Mouse (Mus musculus) myocyte (in vitro differentiated cells): Measurements from ENCODE around the gene Pglyrp4. TPM values are rescaled to one million over a fixed set of nuclear protein-coding genes. Genes with fewer than 3 reads are reported as not detected.
"Not testable (repeated sequence)": the region's sequence is repeated elsewhere in the genome, so short reads cannot be mapped to it uniquely, and the experiment has no call there.

ENCODE experiments used
- H3K27me3 ChIP-seq: one replicate; pipeline ENCODE4 v1.6.1; 2011; ENCODE audit not compliant: control insufficient read depth, insufficient read depth, insufficient read length
- H3K36me3 ChIP-seq: one replicate; pipeline ENCODE4 v1.6.1; 2011; ENCODE audit not compliant: control insufficient read depth, insufficient read depth
- H3K4me2 ChIP-seq: one replicate; pipeline ENCODE4 v1.6.1; 2011; ENCODE audit warnings: low read depth, control low read depth
- H3K4me3 ChIP-seq: one replicate; pipeline ENCODE4 v1.5.1; 2011; ENCODE audit warnings: mild to moderate bottlenecking, control low read depth, moderate library complexity
- H3K79me2 ChIP-seq: one replicate; pipeline ENCODE4 v1.6.1; 2011; ENCODE audit not compliant: control insufficient read depth, insufficient read depth
- H3ac ChIP-seq: one replicate; pipeline ENCODE4 v1.6.1; 2011; ENCODE audit not compliant: control insufficient read depth, insufficient read length
- CEBPB ChIP-seq: IDR thresholded peaks from 2 replicates; pipeline ENCODE4 v1.6.1; 2011; ENCODE audit warnings: mild to moderate bottlenecking, moderate library complexity; ENCODE audit not compliant: poor library complexity, insufficient read depth, severe bottlenecking
- E2F4 ChIP-seq: IDR thresholded peaks from one replicate; pipeline ENCODE4 v1.6.1; 2011; ENCODE audit warnings: mild to moderate bottlenecking, control low read depth, moderate library complexity; ENCODE audit not compliant: insufficient read depth
- MAX ChIP-seq: IDR thresholded peaks from one replicate; pipeline ENCODE4 v1.6.1; 2011; ENCODE audit warnings: low read depth, mild to moderate bottlenecking, control low read depth
- MYOD1 ChIP-seq, 3 experiments: IDR thresholded peaks; one replicate each; pipeline ENCODE4 v1.6.1; 2011; ENCODE audit warnings: control low read depth in 2 of 3, low read depth in 2 of 3, mild to moderate bottlenecking in 2 of 3, moderate library complexity in 1 of 3; ENCODE audit not compliant: insufficient read length in 2 of 3, control insufficient read depth in 1 of 3
- MYOG ChIP-seq, 3 experiments: IDR thresholded peaks; one replicate each; pipeline ENCODE4 v1.6.1; 2011; ENCODE audit warnings: control low read depth in 2 of 3, low read depth in 2 of 3, mild to moderate bottlenecking in 2 of 3; ENCODE audit not compliant: insufficient read length in 2 of 3, control insufficient read depth in 1 of 3, insufficient read depth in 1 of 3
- POLR2A ChIP-seq: IDR thresholded peaks from one replicate; pipeline ENCODE4 v1.6.1; 2011; ENCODE audit warnings: low read depth, mild to moderate bottlenecking, control low read depth, moderate library complexity; ENCODE audit not compliant: insufficient read length
- POLR2AphosphoS2 ChIP-seq: IDR thresholded peaks from one replicate; pipeline ENCODE4 v1.6.1; 2011; ENCODE audit warnings: low read depth, control low read depth; ENCODE audit not compliant: insufficient read length
- REST ChIP-seq: IDR thresholded peaks from one replicate; pipeline ENCODE4 v1.6.1; 2011; ENCODE audit warnings: mild to moderate bottlenecking, control low read depth, moderate library complexity; ENCODE audit not compliant: insufficient read depth, insufficient read length
- SRF ChIP-seq: IDR thresholded peaks from one replicate; pipeline ENCODE4 v1.6.1; 2011; ENCODE audit warnings: low read depth; ENCODE audit not compliant: control insufficient read depth, insufficient read length
- TCF12 ChIP-seq: IDR thresholded peaks from one replicate; pipeline ENCODE4 v1.6.1; 2011; ENCODE audit warnings: mild to moderate bottlenecking, control low read depth; ENCODE audit not compliant: poor library complexity, insufficient read depth, severe bottlenecking
- TCF3 ChIP-seq: IDR thresholded peaks from one replicate; pipeline ENCODE4 v1.6.1; 2011; ENCODE audit warnings: low read depth, control low read depth; ENCODE audit not compliant: insufficient read length
- USF1 ChIP-seq: IDR thresholded peaks from one replicate; pipeline ENCODE4 v1.6.1; 2011; ENCODE audit warnings: low read depth, mild to moderate bottlenecking, control low read depth, moderate library complexity
- polyA plus RNA-seq: library from polyadenylated mRNA; unstranded; fragments of >200 nt; fragmentation: generic; extraction: Trizol; gene quantifications from one replicate; pipeline ENCODE4 v1.2.1, GENCODE M21; 2012; ENCODE audit warnings: missing spikeins

The Pglyrp4 gene
- polyA plus RNA-seq, 1 experiment: not detected

DNA sequence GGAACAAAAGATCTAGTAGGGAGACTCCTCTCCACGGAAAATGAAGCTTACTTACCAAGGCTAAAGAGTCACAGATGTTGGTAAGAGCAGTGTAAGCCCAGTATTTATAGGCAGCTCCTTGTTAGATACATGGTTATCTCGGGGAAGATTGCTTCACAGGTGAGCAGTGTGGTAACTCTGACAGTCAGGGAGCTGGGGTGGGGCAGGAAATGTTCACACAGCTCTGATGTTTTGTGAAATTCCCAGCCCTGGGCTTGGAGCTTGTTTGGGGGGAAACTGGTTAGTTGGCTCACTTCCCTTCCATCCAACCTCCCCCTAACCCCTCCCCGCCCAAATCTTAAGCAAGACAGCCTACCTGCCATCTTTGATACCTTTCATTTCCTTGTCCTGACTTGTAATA lies 31.1 kb upstream of the Pglyrp4 start, which contains the start of gene S100a9:
TSS of gene S100a9 (minus strand) at position 109 of the 400 bp plus-strand sequence.
- TF ChIP-seq E2F4 (no peak), CEBPB (no peak), MYOG (IDR thresholded peaks at IDR 0.05; ENCODE audit: control insufficient read depth in 1 of 3, insufficient read depth in 1 of 3, insufficient read length in 2 of 3, low read depth in 2 of 3) (no peak), POLR2AphosphoS2 (no peak), SRF (no peak), MAX (no peak)
- H3K4me3 ChIP-seq: no peak within 1 kb of the TSS
- no peaks in the 10 kb centered on the region for H3K36me3 ChIP-seq
- H3K27me3 ChIP-seq: peaks cover 18% of the 10 kb centered on the region
- no peaks in the 10 kb centered on the region for H3K79me2 ChIP-seq
- no peak within 1 kb of the TSS for H3ac ChIP-seq
- H3K4me2 ChIP-seq: no peak within 1 kb of the TSS

DNA sequence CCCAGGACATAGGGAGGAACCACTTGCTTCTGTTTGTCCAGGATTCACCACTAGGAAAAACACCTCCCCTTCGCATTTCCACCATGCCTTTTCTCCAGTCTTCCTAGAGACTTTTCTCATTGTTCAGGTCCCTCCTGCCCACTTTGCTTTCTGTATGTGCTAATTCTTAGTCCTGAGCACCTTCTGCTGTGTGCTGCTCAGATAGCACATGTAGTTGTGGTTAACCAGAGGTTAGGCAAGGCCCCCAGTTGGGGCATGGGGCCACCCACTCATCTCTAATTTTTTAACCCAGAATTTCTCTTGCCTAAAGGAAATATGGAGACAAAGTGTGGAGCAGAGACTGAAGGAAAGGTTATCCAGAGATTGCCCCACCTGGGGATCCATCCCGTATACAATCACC lies 24.5 kb upstream of the Pglyrp4 start:
- Histone ChIP-seq H3K4me2 (no peak overlapping the region), H3K4me3 (no peak overlapping the region), H3K79me2 (no peaks in the 10 kb centered on the region), H3ac (no peak overlapping the region), H3K27me3 (peaks cover 11% of the 10 kb centered on the region), H3K36me3 (no peaks in the 10 kb centered on the region)
- no peak for TF ChIP-seq REST
- TF ChIP-seq CEBPB: no peak
- no peak for TF ChIP-seq POLR2A
- TF ChIP-seq USF1: no peak
- no peak for TF ChIP-seq SRF
- TF ChIP-seq MAX: no peak
- TF ChIP-seq MYOD1 (IDR thresholded peaks at IDR 0.05; ENCODE audit: control insufficient read depth in 1 of 3, insufficient read length in 2 of 3, low read depth in 2 of 3): no peak
- TF ChIP-seq TCF3: no peak
- TF ChIP-seq TCF12: no peak
- no peak for TF ChIP-seq MYOG (IDR thresholded peaks at IDR 0.05; ENCODE audit: control insufficient read depth in 1 of 3, insufficient read depth in 1 of 3, insufficient read length in 2 of 3, low read depth in 2 of 3)
- TF ChIP-seq E2F4: no peak

DNA sequence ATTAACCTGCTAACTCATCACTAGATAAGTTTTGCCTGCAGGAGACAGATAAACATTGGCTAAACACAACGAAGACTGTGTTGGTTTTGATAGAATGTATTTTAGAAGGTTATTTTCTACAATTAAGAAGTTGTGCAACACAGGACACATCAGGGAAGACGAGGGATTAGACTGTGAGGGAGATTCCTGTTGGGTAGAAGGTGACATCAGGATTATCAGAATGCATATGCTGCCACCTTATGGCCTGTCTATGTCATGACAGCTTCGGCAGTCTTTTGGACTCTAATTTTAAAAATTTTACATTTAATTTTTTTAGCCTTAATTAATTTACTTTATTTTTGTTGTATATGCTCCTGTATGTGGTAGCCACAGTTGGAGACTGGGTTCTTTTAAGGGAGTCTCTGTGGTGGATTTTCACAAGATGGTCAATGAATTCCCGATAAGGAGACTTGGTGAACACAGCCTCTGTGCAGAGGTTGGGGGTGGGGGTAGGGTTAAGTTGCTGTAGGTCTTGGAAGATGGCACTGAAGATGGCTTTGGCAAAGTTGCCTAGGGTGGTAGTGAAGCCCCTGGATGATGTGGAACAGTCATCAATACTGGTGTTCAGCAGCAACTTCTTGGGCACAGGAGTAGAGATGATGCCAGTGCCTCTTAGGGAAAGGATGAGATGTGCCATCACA lies 18.0 kb upstream of the Pglyrp4 start:
- peaks cover 6% of the 10 kb centered on the region for H3K27me3 ChIP-seq
- no peak overlapping the region for H3K4me3 ChIP-seq
- TF ChIP-seq TCF12 (no peak), CEBPB (0 out of 2 replicates have a peak, but pooled peaks have one; percentile 20)
- H3K79me2 ChIP-seq: no peaks in the 10 kb centered on the region
- H3K36me3 ChIP-seq: no peaks in the 10 kb centered on the region
- no peak overlapping the region for H3K4me2 ChIP-seq
- no peak overlapping the region for H3ac ChIP-seq

- no peak overlapping the region for H3ac ChIP-seq
- H3K27me3 ChIP-seq: no peaks in the 10 kb centered on the region
- no peak overlapping the region for H3K4me3 ChIP-seq
- H3K36me3 ChIP-seq: no peaks in the 10 kb centered on the region
- no peaks in the 10 kb centered on the region for H3K79me2 ChIP-seq
- no peak overlapping the region for H3K4me2 ChIP-seq
- TF ChIP-seq USF1 (no peak), MYOD1 (IDR thresholded peaks at IDR 0.05; ENCODE audit: control insufficient read depth in 1 of 3, insufficient read length in 2 of 3, low read depth in 2 of 3) (no peak), TCF12 (no peak), MAX (no peak), E2F4 (no peak), MYOG (IDR thresholded peaks at IDR 0.05; ENCODE audit: control insufficient read depth in 1 of 3, insufficient read depth in 1 of 3, insufficient read length in 2 of 3, low read depth in 2 of 3) (no peak), POLR2A (no peak), TCF3 (no peak), REST (no peak)
These were observed 16.9 kb upstream of the Pglyrp4 start for GRCm38 (mm10) chr3:90709591-90710460.

- TF ChIP-seq POLR2A (no peak), TCF12 (no peak), E2F4 (no peak)
- Histone ChIP-seq H3K4me2 (no peak overlapping the region), H3ac (no peak overlapping the region), H3K79me2 (no peaks in the 10 kb centered on the region), H3K36me3 (no peaks in the 10 kb centered on the region), H3K27me3 (no peaks in the 10 kb centered on the region), H3K4me3 (no peak overlapping the region)
These were observed 23.0 kb downstream of the Pglyrp4 start for GRCm38 (mm10) chr3:90749658-90750057.

DNA sequence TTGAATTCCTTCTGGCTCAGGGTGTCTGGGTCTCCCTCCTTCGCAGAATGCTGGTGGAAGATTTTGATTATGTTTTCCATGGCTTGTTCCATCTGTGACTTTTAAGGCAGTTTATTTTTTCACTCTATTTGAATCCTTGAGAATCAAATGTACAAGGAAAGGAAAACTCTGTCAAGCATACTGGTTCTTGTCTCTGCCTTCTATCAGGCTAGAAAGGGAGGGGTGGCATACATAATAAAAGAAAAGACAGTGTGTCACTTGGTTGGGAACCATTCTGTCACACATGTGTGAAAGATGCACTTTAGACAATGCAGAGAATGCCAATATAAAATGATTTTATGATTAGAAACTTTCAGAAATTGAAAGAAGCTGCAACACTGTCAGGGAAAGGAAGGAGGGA lies 51.1 kb downstream of the Pglyrp4 start, which contains the start of gene Gm5849:
TSS of gene Gm5849 (minus strand) at position 101 of the 400 bp plus-strand sequence.
- H3K79me2 ChIP-seq, H3ac ChIP-seq, H3K4me3 ChIP-seq, H3K36me3 ChIP-seq, H3K27me3 ChIP-seq, H3K4me2 ChIP-seq: not testable (repeated sequence)
